Mouse (Mus musculus) liver, adult 2 months (tissue): ENCODE results near the gene Bace1.

ENCODE experiments used
- CTCF ChIP-seq: fragments of 200-500 bp; IDR thresholded peaks from 2 replicates; pipeline ENCODE4 v1.5.1; 2011; ENCODE audit warnings: low read depth, low read length, control low read depth
- POLR2A ChIP-seq: fragments of 200-500 bp; IDR thresholded peaks from 2 replicates; pipeline ENCODE4 v1.6.1; 2011; ENCODE audit warnings: low read length, control low read depth; ENCODE audit not compliant: insufficient read depth; ENCODE audit errors: extremely low read depth

GRCm38 (mm10) chr9:45859364-45859763 lies 21.0 kb downstream of the Bace1 start:
- no peak for TF ChIP-seq CTCF
- TF ChIP-seq POLR2A, result no peak
